Mouse (Mus musculus) spleen, postnatal 10 days (tissue): ENCODE results near the gene Hmgcs2.

ENCODE experiments used
- DNase-seq, 2 experiments: peaks; one replicate each; pipeline ENCODE4 v3.0.0; 2021 to 2022; ENCODE audit warnings: low spot score in 2 of 2

Gene Hmgcs2

DNA sequence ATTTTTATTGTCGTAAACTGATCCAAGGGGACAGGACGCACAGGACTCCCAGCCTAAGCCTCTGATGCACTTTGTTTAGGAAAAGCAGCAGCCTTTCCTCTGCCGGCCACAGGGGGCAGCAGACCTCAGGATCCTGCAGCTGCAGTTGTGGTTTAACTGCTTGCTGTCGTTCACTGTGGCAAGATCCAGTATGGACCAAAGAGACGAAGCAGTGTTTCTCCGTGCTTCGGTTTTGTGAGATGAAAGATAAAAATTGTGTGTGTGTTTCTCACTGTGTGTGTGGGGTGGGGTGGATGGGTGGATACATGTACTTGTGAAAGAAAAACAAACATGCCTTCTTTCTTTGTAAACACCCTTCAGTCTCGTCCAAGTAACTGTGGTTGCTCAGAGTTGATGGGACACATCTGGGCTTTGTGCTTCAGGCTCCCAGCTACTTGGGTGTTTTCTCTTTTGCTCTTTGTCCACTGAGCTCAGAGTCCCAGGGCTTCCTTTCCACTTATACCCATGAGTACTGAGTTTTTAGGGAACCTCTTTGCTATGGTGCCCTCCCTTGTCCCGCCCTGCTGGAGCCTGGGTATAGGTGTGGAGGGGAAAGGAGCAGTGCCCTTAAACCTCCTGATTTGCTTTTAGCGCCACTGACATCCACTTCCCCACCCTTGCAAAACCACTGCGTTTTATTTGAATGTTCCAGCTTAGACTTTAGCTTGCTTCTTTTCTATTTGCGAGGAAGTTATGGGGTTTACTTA lies 871 bp downstream of the Hmgcs2 start:
- peak; percentile 36 to 72 for DNase-seq

- DNase-seq: no peak
Measured at GRCm38 (mm10) chr3:98282422-98282821, 2.2 kb downstream of the Hmgcs2 start.

DNA sequence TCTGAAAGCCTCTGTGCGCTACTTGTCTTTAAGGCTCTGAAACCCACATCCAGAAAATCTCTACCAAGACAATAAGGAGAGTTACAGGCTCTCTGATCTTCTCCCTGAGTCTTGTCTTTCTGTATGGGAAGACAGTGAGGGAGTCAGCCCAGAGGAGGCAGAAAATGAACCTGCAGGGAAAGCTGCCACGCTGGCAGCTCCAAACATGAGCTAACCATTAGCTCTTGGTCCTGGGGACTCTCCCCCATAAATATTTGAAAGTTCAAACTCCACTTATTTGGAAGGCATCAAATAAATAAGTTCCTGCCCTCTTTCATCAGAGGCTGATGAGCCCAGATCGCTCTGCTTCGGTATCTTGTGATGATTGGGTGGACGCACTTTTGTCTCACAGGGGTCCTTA lies 3.0 kb downstream of the Hmgcs2 start:
- DNase-seq: no peak

DNA sequence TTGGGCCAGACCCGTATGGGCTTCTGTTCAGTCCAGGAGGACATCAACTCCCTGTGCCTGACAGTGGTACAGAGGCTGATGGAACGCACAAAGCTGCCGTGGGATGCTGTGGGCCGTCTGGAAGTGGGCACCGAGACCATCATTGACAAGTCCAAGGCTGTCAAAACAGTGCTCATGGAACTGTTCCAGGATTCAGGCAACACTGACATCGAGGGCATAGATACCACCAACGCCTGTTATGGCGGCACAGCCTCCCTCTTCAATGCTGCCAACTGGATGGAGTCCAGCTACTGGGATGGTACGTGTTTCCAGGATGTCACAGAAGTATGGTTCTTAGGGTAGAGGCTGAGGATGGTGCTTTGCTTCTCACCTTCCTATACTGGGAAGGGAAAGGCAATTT lies 10.8 kb downstream of the Hmgcs2 start:
- DNase-seq: no peak

DNA sequence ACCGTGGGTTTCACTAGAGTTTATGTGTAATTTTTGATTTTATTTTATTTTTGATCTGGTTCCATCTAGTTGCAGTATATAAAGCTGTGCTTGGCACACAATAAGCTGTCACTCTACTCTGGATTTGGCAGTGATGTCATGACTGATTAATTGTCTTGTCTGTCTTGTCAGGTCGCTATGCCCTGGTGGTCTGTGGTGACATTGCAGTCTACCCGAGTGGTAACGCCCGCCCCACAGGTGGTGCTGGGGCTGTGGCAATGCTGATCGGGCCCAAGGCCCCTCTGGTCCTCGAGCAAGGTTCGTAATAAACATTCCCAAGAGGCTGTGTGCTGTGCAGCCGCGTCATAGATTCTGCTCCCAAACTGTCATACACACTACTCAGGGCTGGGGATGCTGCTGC lies 15.7 kb downstream of the Hmgcs2 start:
- no peak for DNase-seq

- DNase-seq: no peak
Measured at GRCm38 (mm10) chr3:98299391-98300100, 19.3 kb downstream of the Hmgcs2 start.

DNA sequence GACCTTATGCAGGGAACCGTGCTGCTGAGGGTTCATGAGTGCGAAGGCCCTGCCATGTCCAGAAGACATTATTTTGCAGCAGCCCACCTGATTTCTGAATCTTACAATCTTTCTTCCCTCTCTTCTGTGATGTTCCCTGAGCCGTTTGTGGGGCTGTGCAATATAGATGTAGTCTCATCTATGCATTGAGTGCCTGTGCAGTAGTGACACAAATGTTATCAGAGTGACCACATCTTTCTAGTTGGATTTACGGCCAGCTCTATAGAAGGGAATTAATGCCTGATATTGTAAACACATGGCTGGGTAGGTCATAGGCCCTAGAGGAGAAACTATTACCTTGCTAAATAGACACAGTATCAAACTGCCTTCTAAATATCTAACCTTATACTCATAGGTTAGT lies 20.0 kb downstream of the Hmgcs2 start:
- DNase-seq: no peak

DNA sequence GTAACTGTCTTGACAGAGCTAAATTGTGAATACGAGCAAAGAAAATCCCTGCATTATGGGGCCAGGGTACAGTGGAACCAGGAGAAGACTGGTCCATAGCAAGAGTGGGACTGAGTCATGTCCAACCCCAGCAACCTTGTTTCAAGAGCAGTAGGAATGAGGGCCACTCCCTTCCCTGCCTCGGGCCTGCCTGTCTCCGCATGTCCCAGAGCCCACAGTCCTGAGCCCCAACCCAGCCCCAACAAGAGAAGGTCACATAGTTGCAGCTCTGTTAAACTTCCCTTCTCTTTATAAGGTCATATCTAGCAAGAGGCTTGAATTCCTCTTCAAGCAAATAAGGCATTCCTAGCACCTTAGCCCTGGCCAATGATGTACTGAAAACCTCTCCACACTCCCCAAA lies 21.5 kb downstream of the Hmgcs2 start:
- DNase-seq: no peak

DNA sequence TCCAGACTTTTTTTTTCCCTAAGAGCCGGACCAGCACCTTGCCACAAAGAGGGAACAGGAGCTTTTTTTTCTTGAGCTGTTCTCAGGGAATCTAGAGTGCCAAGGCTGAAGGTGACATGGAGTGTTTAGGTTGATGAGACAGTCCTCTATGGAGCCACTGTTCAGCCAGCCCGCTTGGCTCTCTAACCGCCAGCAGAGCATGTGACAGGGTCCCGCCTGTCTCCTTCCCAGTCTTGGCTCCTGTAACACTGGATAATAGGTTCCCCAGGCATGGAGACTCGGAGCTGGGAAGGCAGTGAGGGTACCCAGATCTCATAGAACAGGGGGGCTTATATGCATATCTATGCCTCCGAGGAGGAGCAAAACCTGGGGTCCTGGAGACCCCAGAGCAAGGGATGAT lies 28.4 kb downstream of the Hmgcs2 start:
- DNase-seq: no peak

- no peak for DNase-seq
Measured at GRCm38 (mm10) chr3:98310456-98310855, 30.2 kb downstream of the Hmgcs2 start.

DNA sequence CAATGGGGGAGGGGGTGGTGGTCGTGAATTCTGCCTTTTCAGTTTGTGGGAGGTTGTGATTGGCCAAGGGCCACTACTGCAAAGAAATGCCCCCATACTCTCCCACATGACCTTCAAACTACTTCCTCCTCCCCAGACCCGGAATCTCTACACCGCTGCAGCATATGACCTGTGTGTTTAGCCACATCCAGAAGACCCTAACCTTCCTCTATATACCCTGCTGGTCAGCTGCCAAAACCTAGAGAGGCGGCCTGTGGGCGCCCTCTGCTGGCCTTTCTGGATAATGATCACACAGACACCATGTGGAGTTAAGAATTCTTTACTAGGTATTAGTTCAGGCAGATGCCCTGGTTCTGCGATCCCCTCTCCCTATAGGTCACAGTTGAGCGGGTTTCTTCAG lies 32.6 kb downstream of the Hmgcs2 start:
- peak in 1 of 2 experiments; percentile 61 for DNase-seq

- DNase-seq: no peak
Measured at GRCm38 (mm10) chr3:98313294-98314155, 33.3 kb downstream of the Hmgcs2 start.

- DNase-seq: no peak
Measured at GRCm38 (mm10) chr3:98315181-98315580, 34.9 kb downstream of the Hmgcs2 start.

GRCm38 (mm10) chr3:98317143-98317542 lies 36.9 kb downstream of the Hmgcs2 start:
- no peak for DNase-seq

- no peak for DNase-seq
Measured at GRCm38 (mm10) chr3:98319190-98319589, 39.0 kb downstream of the Hmgcs2 start.

DNA sequence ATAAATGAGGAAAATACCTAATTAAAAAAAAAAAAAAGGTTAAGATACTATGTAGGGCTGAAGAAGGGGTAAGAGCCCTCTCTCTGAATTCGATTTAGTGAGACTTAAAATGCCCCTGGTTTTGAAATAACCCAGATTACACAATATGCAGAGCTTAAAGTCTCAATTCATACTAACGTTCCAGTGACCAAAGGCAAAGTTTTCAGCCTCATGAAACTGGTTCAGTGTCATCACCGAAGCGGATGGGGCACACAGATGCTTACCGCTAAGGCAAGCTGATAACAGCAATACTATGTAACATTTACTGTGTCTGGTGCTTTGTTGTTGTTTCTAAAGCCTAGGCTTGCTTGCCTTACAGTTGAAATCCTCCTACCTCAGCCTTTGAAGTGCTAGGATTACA lies 42.0 kb downstream of the Hmgcs2 start:
- DNase-seq: no peak

DNA sequence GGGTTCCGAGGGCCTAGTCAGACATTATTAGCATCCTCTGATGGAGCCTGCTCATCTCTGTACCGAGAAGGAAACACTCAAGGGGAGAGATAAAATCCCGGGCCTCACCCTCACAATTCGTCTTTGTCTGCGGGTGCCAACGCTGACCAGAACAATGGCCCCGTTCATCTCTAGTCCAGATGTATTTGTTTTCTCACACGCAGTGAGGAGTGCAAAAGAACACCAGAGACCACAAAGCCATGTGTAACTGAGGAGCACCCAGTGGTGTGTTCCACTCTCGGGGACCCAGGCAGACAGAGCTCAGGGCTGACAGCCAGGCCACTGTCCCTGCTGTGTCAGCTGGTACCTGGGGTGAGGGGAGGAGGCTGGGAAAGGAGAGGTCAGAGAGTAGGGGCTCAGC lies 44.0 kb downstream of the Hmgcs2 start:
- DNase-seq: no peak

GRCm38 (mm10) chr3:98334010-98334409 lies 53.8 kb downstream of the Hmgcs2 start:
- DNase-seq: no peak

GRCm38 (mm10) chr3:98335331-98335730 lies 55.1 kb downstream of the Hmgcs2 start:
- no peak for DNase-seq

GRCm38 (mm10) chr3:98335886-98336285 lies 55.7 kb downstream of the Hmgcs2 start:
- peak in 1 of 2 experiments; percentile 43 for DNase-seq

GRCm38 (mm10) chr3:98336661-98337654 lies 56.7 kb downstream of the Hmgcs2 start:
- DNase-seq: peak in 1 of 2 experiments; percentile 27
